Mouse (Mus musculus): ENCODE data around the gene Sh3rf3. TPM values are rescaled to one million over a fixed set of nuclear protein-coding genes. Genes with fewer than 3 reads are reported as not detected.

The Sh3rf3 gene
- polyA plus RNA-seq, 1 experiment from 2014 or later, result not detected

DNA sequence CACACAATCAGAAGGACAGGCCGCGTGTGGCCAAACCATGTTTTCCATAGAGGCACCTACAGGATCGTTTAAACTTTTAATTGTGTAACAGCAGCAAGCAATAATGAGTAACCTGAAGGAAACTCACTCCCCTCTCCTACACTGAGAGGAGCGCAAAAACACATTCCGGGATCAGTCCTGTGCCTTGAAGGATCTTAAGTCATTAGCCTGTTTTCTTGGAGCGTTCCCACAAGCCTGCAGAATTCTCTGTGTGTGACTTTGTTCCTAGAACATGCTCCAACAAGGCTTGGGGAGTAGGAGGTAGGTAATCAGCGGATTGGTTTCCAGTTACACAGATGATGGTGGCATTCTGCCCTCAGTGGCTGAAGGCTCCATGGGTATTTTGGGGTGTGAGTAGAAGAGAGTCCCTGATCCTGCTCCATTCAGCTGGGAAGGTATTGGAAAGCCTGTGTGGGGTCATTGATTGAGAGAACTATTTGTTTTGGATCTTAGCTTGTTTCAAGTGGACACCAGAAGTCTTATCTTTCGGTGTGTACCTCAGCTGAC is 108.6 kb downstream of the Sh3rf3 start:
- Histone ChIP-seq H3K36me3 (ENCODE audit: inconsistent target) (no peaks in the 10 kb centered on the region), H3K27ac (no peak overlapping the region), H3K79me2 (ENCODE audit: inconsistent target) (no peaks in the 10 kb centered on the region), H3K4me3 (ENCODE audit: inconsistent target) (no peak overlapping the region)
- WGBS (ENCODE audit: missing documents), result 89% methylated on average over 8 of the region's 8 CpGs

DNA sequence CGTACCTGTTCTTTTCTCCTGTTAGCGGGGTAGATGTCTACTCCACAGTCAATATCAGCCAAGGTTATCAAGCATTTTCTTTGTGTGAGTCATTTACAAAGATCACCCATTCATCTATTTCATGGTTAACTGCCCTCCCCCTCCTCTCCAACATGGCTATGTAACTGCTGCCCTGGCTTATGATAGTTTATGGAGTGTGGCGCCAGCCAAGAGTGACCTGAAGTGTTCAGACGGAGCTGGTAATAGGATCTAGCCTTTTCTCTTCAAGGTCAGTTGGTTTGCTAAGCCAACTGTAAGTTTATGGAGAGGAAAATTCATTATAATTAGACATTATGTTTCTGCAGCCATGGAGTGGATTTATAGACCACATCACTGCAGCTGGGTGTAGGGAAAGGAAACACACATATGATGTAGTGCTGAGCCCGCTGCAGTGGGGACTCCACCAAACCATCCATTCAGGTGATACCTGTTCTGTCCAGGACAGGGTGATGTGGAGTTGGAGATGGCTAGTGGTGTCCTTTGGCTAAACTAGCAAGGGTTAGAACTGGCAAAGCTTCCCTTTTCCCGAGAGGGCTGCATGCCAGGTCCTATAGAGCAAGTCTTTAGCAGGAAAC is 109.2 kb downstream of the Sh3rf3 start:
- 90% methylated on average over 6 of the region's 6 CpGs for WGBS (ENCODE audit: missing documents)
- no peaks in the 10 kb centered on the region for H3K36me3 ChIP-seq (ENCODE audit: inconsistent target)
- no peak overlapping the region for H3K27ac ChIP-seq
- H3K79me2 ChIP-seq (ENCODE audit: inconsistent target), result no peaks in the 10 kb centered on the region
- H3K4me3 ChIP-seq (ENCODE audit: inconsistent target), result no peak overlapping the region

DNA sequence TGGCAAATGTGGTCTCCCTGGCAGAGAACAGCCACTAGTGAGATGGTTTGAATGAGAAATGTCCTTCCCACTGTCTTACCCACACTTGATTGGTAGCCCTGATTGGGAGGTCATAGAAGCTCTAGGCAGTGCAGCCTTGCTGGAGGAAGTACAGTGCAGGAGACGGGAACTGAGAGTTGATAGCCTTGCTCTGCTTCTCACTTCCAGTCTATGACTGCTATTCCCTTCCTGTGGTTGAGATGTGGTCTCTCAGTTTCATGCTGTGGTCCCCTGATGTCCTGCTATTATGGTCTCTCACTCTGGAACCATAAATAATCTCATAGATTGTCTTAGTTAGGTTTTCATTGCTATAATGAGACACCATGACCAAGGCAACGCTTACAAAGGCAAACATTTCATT is 109.8 kb downstream of the Sh3rf3 start:
- Histone ChIP-seq H3K4me3 (ENCODE audit: inconsistent target) (no peak overlapping the region), H3K36me3 (ENCODE audit: inconsistent target) (no peaks in the 10 kb centered on the region), H3K79me2 (ENCODE audit: inconsistent target) (no peaks in the 10 kb centered on the region), H3K27ac (no peak overlapping the region)
- WGBS (ENCODE audit: missing documents), result 46% methylated on average over 2 of the region's 2 CpGs

GRCm38 (mm10) chr10:58926578-58926977 is 113.4 kb downstream of the Sh3rf3 start:
- Histone ChIP-seq H3K36me3 (ENCODE audit: inconsistent target) (no peaks in the 10 kb centered on the region), H3K79me2 (ENCODE audit: inconsistent target) (no peaks in the 10 kb centered on the region), H3K27ac (no peak overlapping the region), H3K4me3 (ENCODE audit: inconsistent target) (no peak overlapping the region)
- WGBS (ENCODE audit: missing documents), result 55% methylated on average over 5 of the region's 5 CpGs

DNA sequence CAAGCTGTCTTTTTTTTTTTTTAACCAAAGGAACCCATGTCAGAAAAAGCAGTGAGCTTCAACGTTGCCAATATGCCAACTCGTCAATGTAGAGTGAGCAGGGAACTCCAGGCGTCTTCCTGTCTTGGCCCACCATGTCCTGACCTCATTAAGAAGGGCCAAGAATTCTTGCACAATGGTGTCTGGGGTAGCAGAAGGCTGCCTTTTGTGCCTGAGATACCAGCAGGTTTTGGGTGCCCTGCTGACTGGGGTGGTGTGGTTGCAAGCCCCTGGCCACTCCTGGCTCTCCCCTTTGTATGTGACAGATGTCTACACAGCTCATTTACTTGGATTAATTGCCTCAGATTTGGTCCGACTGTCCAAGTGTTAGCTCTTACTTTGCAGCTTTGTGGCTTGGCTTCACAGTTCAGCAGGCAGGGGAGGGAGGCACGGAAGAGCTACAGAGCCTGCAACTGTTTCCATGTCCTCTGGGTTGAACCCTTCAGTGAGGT is 115.8 kb downstream of the Sh3rf3 start:
- Histone ChIP-seq H3K4me3 (ENCODE audit: inconsistent target) (no peak overlapping the region), H3K27ac (no peak overlapping the region), H3K36me3 (ENCODE audit: inconsistent target) (no peaks in the 10 kb centered on the region), H3K79me2 (ENCODE audit: inconsistent target) (no peaks in the 10 kb centered on the region)
- WGBS (ENCODE audit: missing documents), result 64% methylated on average over 5 of the region's 5 CpGs

- WGBS (ENCODE audit: missing documents), result 67% methylated on average over 22 of the region's 22 CpGs
- no peaks in the 10 kb centered on the region for H3K36me3 ChIP-seq (ENCODE audit: inconsistent target)
- H3K4me3 ChIP-seq (ENCODE audit: inconsistent target), result no peak overlapping the region
- H3K79me2 ChIP-seq (ENCODE audit: inconsistent target), result no peaks in the 10 kb centered on the region
- H3K27ac ChIP-seq, result no peak overlapping the region
These were observed 119.1 kb downstream of the Sh3rf3 start for GRCm38 (mm10) chr10:58932151-58932773.

DNA sequence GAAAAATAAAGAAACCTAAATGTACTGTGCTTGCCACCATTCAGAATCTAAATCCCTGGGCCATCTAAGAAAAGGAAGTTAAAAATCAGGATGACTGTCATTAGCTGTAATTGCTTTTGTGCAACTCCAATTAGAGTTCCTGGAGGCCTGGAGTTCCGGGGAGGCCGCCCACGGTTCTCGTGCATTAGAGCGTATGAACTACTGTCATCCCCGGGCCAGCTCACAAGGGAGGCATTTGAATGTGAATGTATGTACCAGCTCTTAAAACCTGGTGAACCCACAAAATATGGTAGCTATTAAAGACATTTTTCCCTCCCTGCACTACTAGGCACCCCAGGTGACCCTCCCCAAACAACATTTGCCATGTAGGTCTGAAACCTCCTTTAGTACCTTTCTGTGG is 122.4 kb downstream of the Sh3rf3 start:
- 93% methylated on average over 6 of the region's 6 CpGs for WGBS (ENCODE audit: missing documents)
- Histone ChIP-seq H3K79me2 (ENCODE audit: inconsistent target) (no peaks in the 10 kb centered on the region), H3K27ac (no peak overlapping the region), H3K36me3 (ENCODE audit: inconsistent target) (no peaks in the 10 kb centered on the region), H3K4me3 (ENCODE audit: inconsistent target) (no peak overlapping the region)

- Histone ChIP-seq H3K36me3 (ENCODE audit: inconsistent target) (no peaks in the 10 kb centered on the region), H3K79me2 (ENCODE audit: inconsistent target) (no peaks in the 10 kb centered on the region), H3K4me3 (ENCODE audit: inconsistent target) (no peak overlapping the region), H3K27ac (no peak overlapping the region)
- 88% methylated on average over 9 of the region's 9 CpGs for WGBS (ENCODE audit: missing documents)
These were observed 123.3 kb downstream of the Sh3rf3 start for GRCm38 (mm10) chr10:58936441-58936860.

- no peak overlapping the region for H3K27ac ChIP-seq
- no peak overlapping the region for H3K4me3 ChIP-seq (ENCODE audit: inconsistent target)
- no peaks in the 10 kb centered on the region for H3K79me2 ChIP-seq (ENCODE audit: inconsistent target)
- 57% methylated on average over 3 of the region's 3 CpGs for whole genome bisulfite sequencing (ENCODE audit: missing documents)
- H3K36me3 ChIP-seq (ENCODE audit: inconsistent target), result no peaks in the 10 kb centered on the region
These were observed 124.4 kb downstream of the Sh3rf3 start for GRCm38 (mm10) chr10:58937521-58937920.

GRCm38 (mm10) chr10:58942819-58943218 is 129.7 kb downstream of the Sh3rf3 start:
- Histone ChIP-seq H3K4me3 (ENCODE audit: inconsistent target) (no peak overlapping the region), H3K27ac (no peak overlapping the region), H3K79me2 (ENCODE audit: inconsistent target) (no peaks in the 10 kb centered on the region), H3K36me3 (ENCODE audit: inconsistent target) (no peaks in the 10 kb centered on the region)
- 73% methylated on average over 3 of the region's 3 CpGs for WGBS (ENCODE audit: missing documents)

GRCm38 (mm10) chr10:58943661-58944400 is 130.7 kb downstream of the Sh3rf3 start:
- WGBS (ENCODE audit: missing documents), result 77% methylated on average over 9 of the region's 9 CpGs
- no peaks in the 10 kb centered on the region for H3K79me2 ChIP-seq (ENCODE audit: inconsistent target)
- H3K36me3 ChIP-seq (ENCODE audit: inconsistent target), result no peaks in the 10 kb centered on the region
- no peak overlapping the region for H3K4me3 ChIP-seq (ENCODE audit: inconsistent target)
- no peak overlapping the region for H3K27ac ChIP-seq

DNA sequence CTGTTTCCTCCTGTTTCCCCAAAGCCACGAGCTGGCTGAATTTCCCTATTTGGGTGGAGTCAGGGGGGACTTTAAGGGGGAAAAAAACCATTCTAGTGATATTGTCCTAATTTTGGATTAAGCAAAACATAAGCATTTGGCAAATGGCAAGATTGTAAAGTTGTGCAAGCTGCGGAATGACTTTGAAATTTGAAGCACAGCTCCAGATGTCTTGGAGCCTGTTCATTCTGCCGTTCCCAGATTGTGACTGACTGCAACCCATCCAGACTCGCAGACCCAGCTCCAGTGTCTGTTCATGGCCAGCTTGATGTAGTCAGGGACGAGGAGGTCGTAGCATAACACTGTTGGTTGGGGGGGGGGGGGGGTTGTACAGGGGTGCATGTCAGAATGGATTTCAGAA is 131.8 kb downstream of the Sh3rf3 start:
- no peak overlapping the region for H3K27ac ChIP-seq
- no peak overlapping the region for H3K4me3 ChIP-seq (ENCODE audit: inconsistent target)
- 61% methylated on average over 6 of the region's 6 CpGs for WGBS (ENCODE audit: missing documents)
- no peaks in the 10 kb centered on the region for H3K36me3 ChIP-seq (ENCODE audit: inconsistent target)
- H3K79me2 ChIP-seq (ENCODE audit: inconsistent target), result no peaks in the 10 kb centered on the region

GRCm38 (mm10) chr10:58949770-58950638 is 136.8 kb downstream of the Sh3rf3 start:
- Histone ChIP-seq H3K27ac (no peak overlapping the region), H3K36me3 (ENCODE audit: inconsistent target) (no peaks in the 10 kb centered on the region), H3K4me3 (ENCODE audit: inconsistent target) (no peak overlapping the region), H3K79me2 (ENCODE audit: inconsistent target) (no peaks in the 10 kb centered on the region)
- 73% methylated on average over 11 of the region's 11 CpGs for WGBS (ENCODE audit: missing documents)

- WGBS (ENCODE audit: missing documents), result 89% methylated on average over 4 of the region's 4 CpGs
- Histone ChIP-seq H3K27ac (no peak overlapping the region), H3K4me3 (ENCODE audit: inconsistent target) (no peak overlapping the region), H3K79me2 (ENCODE audit: inconsistent target) (no peaks in the 10 kb centered on the region), H3K36me3 (ENCODE audit: inconsistent target) (no peaks in the 10 kb centered on the region)
These were observed 147.0 kb downstream of the Sh3rf3 start for GRCm38 (mm10) chr10:58960193-58960592.

All from macrophage (primary cell).